Comparison of ENCODE assay signal across 8 mouse cellular contexts in the genomic region with DNA sequence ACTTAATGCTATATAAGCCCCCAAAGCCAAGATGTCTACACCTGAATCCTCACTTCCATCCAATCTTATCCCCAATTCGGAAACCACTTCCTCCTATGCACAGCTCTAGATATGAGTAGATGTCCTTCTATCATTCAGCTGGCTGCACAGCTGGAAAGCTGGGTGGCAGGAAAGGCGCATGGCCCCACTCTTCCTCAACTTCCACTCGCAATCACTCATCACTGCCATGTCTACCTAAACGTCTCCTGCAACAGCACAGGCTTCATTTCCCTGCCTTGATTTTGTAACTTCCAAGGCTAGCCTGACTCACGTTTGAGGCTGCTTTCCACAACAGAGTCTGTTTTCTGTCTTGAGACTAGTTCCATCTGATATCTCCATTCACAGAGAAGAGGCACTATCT. TPM values are rescaled to one million over a fixed set of nuclear protein-coding genes. Genes with fewer than 3 reads are reported as not detected.
A peak's percentile ranks its signal among the peaks of the same experiment; 100 is the strongest.
DNase-seq lines count a peak whose midpoint lies in the region; ATAC-seq and TF ChIP-seq lines count a peak whose summit lies in the region.

No protein-coding gene starts in this region.

- no peaks in the 10 kb centered on the region for H3K27me3 ChIP-seq in heart, embryonic 15.5 days
- H3K27me3 ChIP-seq in hindbrain, embryonic 15.5 days: no peaks in the 10 kb centered on the region
- no peaks in the 10 kb centered on the region for H3K27me3 ChIP-seq in midbrain, embryonic 14.5 days (ENCODE audit: control insufficient read depth, insufficient read depth, low read length)

- no peaks in the 10 kb centered on the region for H3K36me3 ChIP-seq in heart, embryonic 15.5 days
- H3K36me3 ChIP-seq in hindbrain, embryonic 15.5 days: no peaks in the 10 kb centered on the region
- no peaks in the 10 kb centered on the region for H3K36me3 ChIP-seq in midbrain, embryonic 14.5 days (ENCODE audit: control insufficient read depth, insufficient read depth, low read length)

- H3K4me2 ChIP-seq in heart, embryonic 15.5 days: peak overlapping the region; percentile 32
- H3K4me2 ChIP-seq in hindbrain, embryonic 15.5 days: peak overlapping the region; percentile 57
- H3K4me2 ChIP-seq in midbrain, embryonic 14.5 days (ENCODE audit: low read length): peak overlapping the region; percentile 76

- H3K4me1 ChIP-seq in heart, embryonic 15.5 days (replicated peaks): peaks cover 26% of the 10 kb centered on the region
- peaks cover 8% of the 10 kb centered on the region; the same call in 1 of the 2 replicates for H3K4me1 ChIP-seq in cortical plate, adult 2 months (ENCODE audit: control insufficient read depth, insufficient read depth, low read length)
- H3K4me1 ChIP-seq in hindbrain, embryonic 15.5 days (replicated peaks): peaks cover 57% of the 10 kb centered on the region
- H3K4me1 ChIP-seq in midbrain, embryonic 14.5 days (ENCODE audit: control insufficient read depth, insufficient read depth, low read length): peaks cover 33% of the 10 kb centered on the region

- peak overlapping the region; percentile 20 for H3K4me3 ChIP-seq in heart, embryonic 15.5 days
- H3K4me3 ChIP-seq in cortical plate, adult 2 months (ENCODE audit: insufficient read depth, low read length): peak overlapping the region; percentile 35
- peak overlapping the region; percentile 96 for H3K4me3 ChIP-seq in hindbrain, embryonic 15.5 days
- peak overlapping the region; percentile 98 for H3K4me3 ChIP-seq in midbrain, embryonic 14.5 days (replicated peaks; ENCODE audit: low read depth, low read length)

- 40% methylated on average over 5 of the region's 5 CpGs for WGBS in heart, embryonic 15.5 days
- 48% methylated on average over 5 of the region's 5 CpGs for WGBS in hindbrain, embryonic 15.5 days
- WGBS in midbrain, embryonic 14.5 days: 49% methylated on average over 5 of the region's 5 CpGs

- DNase-seq in heart, postnatal 4 days: no peak
- peak; percentile 13 for DNase-seq in midbrain, embryonic 14.5 days
- DNase-seq in layer of hippocampus, adult 8-10 months (ENCODE audit: low spot score in 2 of 2): no peak
- DNase-seq in kidney, postnatal 25 days: no peak

- no peak overlapping the region for H3K9ac ChIP-seq in heart, embryonic 15.5 days
- no peak overlapping the region for H3K9ac ChIP-seq in hindbrain, embryonic 15.5 days
- H3K9ac ChIP-seq in midbrain, embryonic 14.5 days (replicated peaks; ENCODE audit: low read length): no peak overlapping the region; the same call in 1 of the 2 replicates

- no peak for TF ChIP-seq CTCF in cortical plate, adult 2 months (IDR thresholded peaks at IDR 0.05; ENCODE audit: extremely low read depth, insufficient read depth, low read length)

- no peak for ATAC-seq in heart, embryonic 15.5 days (replicated peaks; ENCODE audit: insufficient number of reproducible peaks, insufficient read depth, low FRiP score, low read depth)
- no peak for ATAC-seq in hindbrain, embryonic 15.5 days (ENCODE audit: low FRiP score, low read depth)
- ATAC-seq in midbrain, embryonic 14.5 days (ENCODE audit: low FRiP score, low TSS enrichment): no peak
- ATAC-seq in megakaryocyte-erythroid progenitor cell, adult 5-6 weeks (replicated peaks; ENCODE audit: low FRiP score, low TSS enrichment, poor library complexity, severe bottlenecking): no peak

- H3K9me3 ChIP-seq in heart, embryonic 15.5 days (replicated peaks): no peaks in the 10 kb centered on the region
- H3K9me3 ChIP-seq in hindbrain, embryonic 15.5 days: no peaks in the 10 kb centered on the region
- no peaks in the 10 kb centered on the region for H3K9me3 ChIP-seq in midbrain, embryonic 14.5 days (ENCODE audit: control insufficient read depth, low read length)

- no peak overlapping the region for H3K27ac ChIP-seq in heart, embryonic 15.5 days
- no peak overlapping the region for H3K27ac ChIP-seq in cortical plate, adult 2 months (ENCODE audit: insufficient read depth, low read length)
- no peak overlapping the region for H3K27ac ChIP-seq in hindbrain, embryonic 15.5 days (replicated peaks)
- no peak overlapping the region for H3K27ac ChIP-seq in midbrain, embryonic 14.5 days (replicated peaks; ENCODE audit: low read depth, low read length)

- no peak for TF ChIP-seq POLR2A in cortical plate, adult 2 months (IDR thresholded peaks at IDR 0.05; ENCODE audit: extremely low read depth, insufficient read depth, low read length)

RNA-seq across cellular contexts. Expression of a gene that starts 1.7 kb away (rescaled TPM):
- polyA plus RNA-seq in heart, embryonic 15.5 days (2015; fragmentation: Nextera tagmentation; extraction: Ambion mirVana): 20.1 and 25.5 TPM in 2 replicates
- 10 to 100 TPM; 30.6 to 37.8 TPM for total RNA-seq in heart, postnatal 4 days (2021)
- polyA plus RNA-seq in cortical plate, adult 2 months (2012; rRNA removed): 55.2 and 65.2 TPM in 2 replicates
- 58.1 and 59.1 TPM in 2 replicates for polyA plus RNA-seq in hindbrain, embryonic 15.5 days (2015; fragmentation: Nextera tagmentation; extraction: Ambion mirVana)
- 78.5 and 115 TPM in 2 replicates for polyA plus RNA-seq in midbrain, embryonic 14.5 days (2014; fragmentation: Nextera tagmentation; extraction: Ambion mirVana)
- 10 to 100 TPM; 39.5 to 42.5 (median 41.3) TPM for total RNA-seq in layer of hippocampus, adult 8-10 months (2022)
- total RNA-seq in megakaryocyte-erythroid progenitor cell, adult 5-6 weeks (2014; fragmentation: Nextera tagmentation): 40.5 and 58.3 TPM in 2 replicates
- total RNA-seq in megakaryocyte-erythroid progenitor cell, adult 5-6 weeks (2017): 44.3 and 71.8 TPM in 2 replicates

Comparison
In these comparisons a context has a peak if more than half of its experiments do, and no peak if none do; other contexts are left out.
1. H3K4me3 ChIP-seq: peak in every context shown above with its lines; median percentile 98 in midbrain, embryonic 14.5 days; 96 in hindbrain, embryonic 15.5 days; 35 in cortical plate, adult 2 months; 20 in heart, embryonic 15.5 days.